Mouse (Mus musculus) lung, postnatal 0 days (tissue): Measurements from ENCODE around the gene Ttbk1.

ENCODE experiments used
- CTCF ChIP-seq: IDR thresholded peaks from 2 replicates; pipeline ENCODE4 v1.5.1; 2016; ENCODE audit warnings: antibody characterized with exemption, mild to moderate bottlenecking
- EP300 ChIP-seq: IDR thresholded peaks from 2 replicates; pipeline ENCODE4 v1.6.1; 2016; ENCODE audit warnings: antibody characterized with exemption, mild to moderate bottlenecking, control low read depth

- TF ChIP-seq CTCF (no peak), EP300 (no peak)
These were observed 15.3 kb upstream of the Ttbk1 start for GRCm38 (mm10) chr17:46502775-46503174.
